Comparison of ENCODE assay signal across 23 mouse cellular contexts in the genomic region with DNA sequence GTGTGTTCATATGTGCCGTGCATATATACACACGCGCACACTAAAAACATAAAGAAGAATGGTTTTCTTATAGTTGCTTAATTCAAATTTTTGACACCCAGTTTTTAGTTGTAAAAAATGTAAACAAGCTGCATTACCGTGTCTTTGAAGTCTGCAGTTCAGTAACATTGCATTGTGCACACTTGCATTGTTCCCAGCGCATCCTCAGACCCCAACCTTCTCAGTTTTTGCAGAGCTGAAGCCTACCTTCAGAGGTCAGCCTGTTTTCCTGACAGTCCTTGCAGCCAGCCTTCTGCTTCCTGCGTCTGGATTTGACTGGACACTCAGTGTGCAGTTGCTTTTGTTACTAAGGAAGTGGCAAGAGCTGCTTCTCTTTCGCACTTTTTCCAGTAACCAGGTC.
"Had no signal": no experiment of that assay in that cellular context is flagged by ENCODE, and none has a peak within 500 bp of the region (broad histone marks: within the 10 kb centered on the region; RNA-seq: fewer than 3 reads in every experiment).

No protein-coding gene starts in this region.

- H3K4me1 ChIP-seq: forebrain, embryonic 15.5 days; heart, embryonic 15.5 days; limb, embryonic 15.5 days; liver, embryonic 12.5 days had no signal

- H3K27me3 ChIP-seq: forebrain, embryonic 15.5 days; heart, embryonic 13.5 days; heart, embryonic 15.5 days; limb, embryonic 13.5 days; limb, embryonic 15.5 days; liver, embryonic 12.5 days had no signal

- H3K4me3 ChIP-seq: forebrain, embryonic 15.5 days; heart, adult 2 months; heart, embryonic 13.5 days; heart, embryonic 15.5 days; limb, embryonic 13.5 days; limb, embryonic 15.5 days; liver, embryonic 12.5 days had no signal

- ATAC-seq: forebrain, embryonic 15.5 days; forebrain, postnatal 0 days; hindbrain, embryonic 16.5 days; intestine, embryonic 16.5 days; liver, embryonic 12.5 days had no signal

- H3K9ac ChIP-seq: forebrain, embryonic 15.5 days; forebrain, postnatal 0 days; heart, embryonic 13.5 days; heart, embryonic 15.5 days; hindbrain, embryonic 14.5 days; limb, embryonic 13.5 days; limb, embryonic 15.5 days; liver, embryonic 12.5 days had no signal

- H3K9me3 ChIP-seq: forebrain, embryonic 15.5 days; heart, embryonic 13.5 days; heart, embryonic 15.5 days; limb, embryonic 13.5 days; limb, embryonic 15.5 days; liver, embryonic 12.5 days had no signal

- H3K27ac ChIP-seq: forebrain, embryonic 15.5 days; heart, adult 2 months; heart, embryonic 13.5 days; heart, embryonic 15.5 days; hindbrain, embryonic 14.5 days; kidney, postnatal 0 days; limb, embryonic 13.5 days; limb, embryonic 15.5 days; liver, embryonic 12.5 days had no signal

- H3K4me2 ChIP-seq: forebrain, embryonic 15.5 days; heart, embryonic 11.5 days; heart, embryonic 13.5 days; heart, embryonic 15.5 days; hindbrain, embryonic 14.5 days; limb, embryonic 13.5 days; limb, embryonic 15.5 days; liver, embryonic 12.5 days had no signal

- DNase-seq: forebrain, postnatal 0 days; gastrocnemius, postnatal 14 days; heart, adult 2 months; heart, postnatal 14 days; heart, postnatal 36 days; kidney, adult 11 months; kidney, adult 2 months; kidney, adult 9 months; kidney, postnatal 14 days; kidney, postnatal 36 days; layer of hippocampus, adult 9-11 months; layer of hippocampus, postnatal 36 days had no signal

- H3K36me3 ChIP-seq: forebrain, embryonic 15.5 days had no signal
